Mouse (Mus musculus) limb, embryonic 12.5 days (tissue): ENCODE data around the gene Lsg1. TPM values are rescaled to one million over a fixed set of nuclear protein-coding genes. Genes with fewer than 3 reads are reported as not detected.

ENCODE experiments used
- ATAC-seq: fragments of 200-750 bp; cut with Nextera tagmentation; 2 replicates; pipeline ENCODE4 v1.8.0; 2017; ENCODE audit warnings: low read depth, moderate TSS enrichment; ENCODE audit not compliant: insufficient number of reproducible peaks, insufficient read depth, low FRiP score, low TSS enrichment
- H3K27ac ChIP-seq: fragments of 300-500 bp; sonication (generic); 2 replicates; pipeline ENCODE4 v1.5.1; 2016; ENCODE audit warnings: mild to moderate bottlenecking, moderate library complexity
- H3K27me3 ChIP-seq: fragments of 300-500 bp; sonication (generic); 2 replicates; pipeline ENCODE4 v1.6.1; 2016; ENCODE audit warnings: mild to moderate bottlenecking, moderate library complexity
- H3K36me3 ChIP-seq: fragments of 300-500 bp; sonication (generic); 2 replicates; pipeline ENCODE4 v1.6.1; 2016; ENCODE audit warnings: mild to moderate bottlenecking, moderate library complexity
- H3K4me1 ChIP-seq: fragments of 300-500 bp; sonication (generic); replicated peaks from 2 replicates; pipeline ENCODE4 v1.6.1; 2016
- H3K4me2 ChIP-seq: fragments of 300-500 bp; sonication (generic); 2 replicates; pipeline ENCODE4 v1.6.1; 2016; ENCODE audit warnings: mild to moderate bottlenecking, moderate library complexity
- H3K4me3 ChIP-seq: fragments of 300-500 bp; sonication (generic); replicated peaks from 2 replicates; pipeline ENCODE4 v1.5.1; 2016; ENCODE audit warnings: mild to moderate bottlenecking
- H3K9ac ChIP-seq: fragments of 300-500 bp; sonication (generic); replicated peaks from 2 replicates; pipeline ENCODE4 v1.6.1; 2016; ENCODE audit warnings: mild to moderate bottlenecking, moderate library complexity
- H3K9me3 ChIP-seq: fragments of 300-500 bp; sonication (generic); 2 replicates; pipeline ENCODE4 v1.6.1; 2016; ENCODE audit warnings: mild to moderate bottlenecking, moderate library complexity
- WGBS: fragments of 180-500 bp; shearing (Covaris S2); methylation state at CpG from one replicate; pipeline ENCODE4 v1.1.7; 2016; 5-methylcytosine and 5-hydroxymethylcytosine counted together
- polyA plus RNA-seq: library from polyadenylated mRNA; unstranded; fragments of >200 nt; fragmentation: Nextera tagmentation; extraction: Ambion mirVana; gene quantifications from 2 replicates; pipeline ENCODE4 v1.2.1, GENCODE M21; 2016

Lsg1 gene
- 77.4 and 82.8 TPM in 2 replicates for polyA plus RNA-seq

DNA sequence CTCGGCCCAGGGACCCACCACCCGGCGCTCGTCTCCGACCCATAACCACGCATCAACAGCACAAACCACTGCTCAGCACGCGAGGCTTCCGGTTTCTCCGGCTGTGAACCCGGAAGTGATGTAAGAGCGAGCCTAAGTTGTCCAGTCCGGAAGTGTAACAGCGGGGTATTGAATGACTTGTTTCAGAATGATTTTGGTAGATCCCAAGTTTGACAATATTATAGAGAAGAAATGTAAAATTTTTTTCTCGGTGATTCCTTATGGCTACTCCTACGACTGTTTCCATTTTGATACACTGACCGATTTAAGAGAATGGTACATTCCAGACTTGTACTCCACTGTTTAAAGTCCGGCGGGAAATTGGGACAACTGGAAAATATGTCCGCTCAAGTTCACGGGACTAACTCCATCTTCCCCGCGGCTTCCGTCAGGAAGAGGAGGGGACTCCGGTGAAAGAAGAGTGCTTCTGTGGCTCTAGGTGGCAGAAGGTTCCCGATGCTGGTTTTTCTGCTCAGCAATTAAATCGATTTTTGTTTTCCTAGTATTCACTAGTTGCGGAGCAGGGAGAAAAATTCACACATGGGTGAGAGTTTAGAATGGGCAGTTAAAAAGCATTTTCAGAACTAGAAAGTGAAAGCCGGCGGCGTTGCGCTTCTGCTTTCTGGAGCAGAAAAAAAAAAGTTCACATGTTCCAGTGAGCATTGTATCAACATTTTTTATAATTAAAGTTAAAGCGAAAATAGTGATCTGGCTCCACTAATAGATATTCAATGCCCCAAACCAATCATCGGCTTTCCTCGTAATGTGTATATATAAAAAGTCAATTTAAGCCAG lies at the start of gene Lsg1:
TSS of gene Lsg1 (minus strand) at position 99 of the 834 bp plus-strand sequence.
- H3K27me3 ChIP-seq: 0 out of 2 replicates have a peak, but pooled peaks cover 5% of the 10 kb centered on the region
- peak; percentile 92 for ATAC-seq
- H3K36me3 ChIP-seq: peaks cover 30% of the 10 kb centered on the region
- 3% methylated on average over 35 of the region's 35 CpGs for WGBS
- H3K4me3 ChIP-seq: peak within 1 kb of the TSS; percentile 82
- no peaks in the 10 kb centered on the region for H3K9me3 ChIP-seq
- H3K4me2 ChIP-seq: peak within 1 kb of the TSS; percentile 85
- H3K4me1 ChIP-seq: peaks cover 6% of the 10 kb centered on the region
- peak within 1 kb of the TSS; percentile 79 for H3K9ac ChIP-seq
- H3K27ac ChIP-seq: no peak within 1 kb of the TSS

DNA sequence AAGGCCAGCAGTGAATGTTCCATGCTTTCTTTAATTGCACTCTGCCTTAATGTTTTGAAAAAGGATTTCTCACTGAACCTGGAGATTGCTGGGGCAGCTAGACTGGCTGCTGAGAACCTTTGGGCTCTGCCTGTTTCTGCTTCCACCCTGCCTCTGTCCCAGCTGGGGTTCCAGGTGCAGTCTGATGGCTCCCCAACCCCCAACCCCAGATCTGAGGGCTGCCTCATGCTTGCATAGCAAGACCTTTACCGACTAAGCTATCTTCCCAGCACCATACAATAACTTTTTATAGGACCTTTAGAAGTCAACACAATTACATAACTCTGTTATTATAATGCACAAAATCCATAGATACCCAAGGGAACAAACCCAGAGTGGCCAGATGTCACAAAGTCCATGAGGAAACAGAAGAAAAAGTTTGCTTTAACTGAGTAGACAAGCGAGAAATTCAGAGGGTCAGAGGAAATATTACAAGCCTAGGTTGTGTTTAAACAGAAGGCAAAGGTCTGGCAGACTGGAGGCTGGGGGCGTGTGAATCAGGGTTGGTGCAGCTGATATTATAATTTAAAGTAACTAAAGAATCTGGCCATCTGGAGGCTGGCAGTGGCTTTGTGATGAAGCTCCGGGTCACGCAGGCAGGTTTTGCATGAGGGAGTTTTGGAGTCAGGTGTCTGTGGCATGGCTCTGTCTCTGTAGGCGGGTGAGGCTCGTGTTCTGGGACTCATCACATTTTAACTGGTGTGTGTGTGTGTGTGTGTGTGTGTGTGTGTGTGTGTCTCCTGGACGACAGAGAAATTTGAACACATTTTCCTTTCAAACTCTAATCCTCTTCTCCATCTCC lies 46.7 kb upstream of the Lsg1 start:
- H3K36me3 ChIP-seq: no peaks in the 10 kb centered on the region
- WGBS: 48% methylated on average over 8 of the region's 8 CpGs
- no peak for ATAC-seq
- H3K9ac ChIP-seq: no peak overlapping the region
- H3K27ac ChIP-seq: no peak overlapping the region
- H3K9me3 ChIP-seq: no peaks in the 10 kb centered on the region
- no peak overlapping the region for H3K4me2 ChIP-seq
- H3K27me3 ChIP-seq: no peaks in the 10 kb centered on the region
- peaks cover 8% of the 10 kb centered on the region; the same call in 1 of the 2 replicates for H3K4me1 ChIP-seq
- no peak overlapping the region for H3K4me3 ChIP-seq

DNA sequence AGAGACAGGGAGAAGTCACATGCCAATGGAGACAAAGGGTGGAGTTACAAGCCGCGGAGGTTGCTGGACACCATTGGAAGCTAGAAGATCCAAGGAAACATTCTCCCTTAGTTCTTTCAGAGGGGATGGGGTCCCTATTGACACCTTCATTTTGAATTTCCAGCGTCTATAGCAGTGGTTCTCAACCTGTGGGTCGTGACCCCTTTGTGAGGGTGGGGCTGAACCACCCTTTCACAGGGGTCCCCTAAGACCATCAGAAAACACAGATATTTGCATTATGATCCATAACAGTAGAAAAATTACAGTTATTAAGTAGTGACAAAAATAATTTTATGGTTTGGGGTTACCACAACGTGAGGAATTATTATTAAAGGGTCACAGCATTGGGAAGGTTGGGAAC lies 42.1 kb upstream of the Lsg1 start:
- Histone ChIP-seq H3K4me3 (no peak overlapping the region), H3K4me1 (peaks cover 8% of the 10 kb centered on the region; the same call in 1 of the 2 replicates), H3K27me3 (peaks cover 3% of the 10 kb centered on the region; the same call in 1 of the 2 replicates), H3K27ac (no peak overlapping the region), H3K9me3 (no peaks in the 10 kb centered on the region), H3K4me2 (no peak overlapping the region), H3K36me3 (no peaks in the 10 kb centered on the region), H3K9ac (no peak overlapping the region)
- no peak for ATAC-seq
- 91% methylated on average over 5 of the region's 5 CpGs for WGBS

DNA sequence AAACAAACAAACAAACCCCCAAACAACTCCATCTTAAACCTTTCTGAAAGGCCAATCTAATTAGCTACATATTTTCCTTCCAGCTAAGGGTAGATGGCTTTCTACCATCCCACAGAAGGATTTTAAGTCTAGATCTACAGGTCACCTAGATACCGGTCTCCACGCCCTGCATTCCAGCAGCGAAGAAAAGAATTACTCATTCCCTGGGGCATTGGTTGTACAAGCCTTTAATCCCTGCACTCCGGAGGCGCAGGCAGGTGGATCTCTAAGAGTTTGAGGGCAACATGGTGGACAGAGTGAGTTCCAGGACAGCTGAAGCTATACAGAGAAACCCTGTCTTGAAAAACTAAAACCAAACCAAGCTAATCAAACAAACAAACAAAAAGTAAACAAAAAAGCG lies 41.0 kb upstream of the Lsg1 start:
- Histone ChIP-seq H3K4me1 (no peaks in the 10 kb centered on the region), H3K36me3 (no peaks in the 10 kb centered on the region), H3K9ac (no peak overlapping the region), H3K4me2 (no peak overlapping the region), H3K9me3 (no peaks in the 10 kb centered on the region), H3K4me3 (no peak overlapping the region), H3K27ac (no peak overlapping the region), H3K27me3 (peaks cover 3% of the 10 kb centered on the region; the same call in 1 of the 2 replicates)
- ATAC-seq: no peak
- 60% methylated on average over 6 of the region's 6 CpGs for WGBS

DNA sequence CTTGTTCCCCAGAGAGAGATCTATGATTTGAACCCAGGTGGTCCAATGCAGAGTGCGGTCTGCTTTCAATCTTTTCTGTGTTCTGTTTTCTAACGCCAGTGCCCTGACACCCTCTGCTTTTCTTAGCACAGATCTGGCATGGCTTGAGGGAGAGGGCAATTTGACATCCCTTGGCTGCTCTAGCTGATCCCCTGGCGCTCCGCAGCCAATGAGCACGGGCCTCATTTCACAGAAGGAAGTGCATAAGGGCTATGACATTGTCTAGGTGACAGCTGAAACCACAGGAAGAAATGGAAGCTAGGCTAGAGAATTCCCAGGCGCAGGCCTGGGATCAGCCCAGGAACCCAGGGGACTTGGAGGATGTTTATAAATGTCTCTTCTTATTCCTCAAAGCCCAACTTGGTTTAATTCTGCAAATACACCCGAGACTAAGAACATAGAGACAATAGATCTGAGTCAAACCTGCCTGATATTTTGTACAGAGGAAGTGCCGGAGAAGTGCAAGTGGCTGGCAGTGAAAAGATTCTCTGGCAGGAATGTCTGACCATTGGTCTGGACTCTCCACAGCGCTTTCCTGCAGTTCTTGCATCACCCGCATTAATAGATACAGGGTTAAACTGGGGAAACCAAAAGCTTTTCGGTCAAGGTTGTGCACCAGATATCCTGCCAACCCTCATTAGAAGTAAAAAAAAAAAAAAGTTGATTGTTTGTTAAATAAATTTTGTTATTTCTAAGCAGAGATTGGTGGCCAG lies 40.4 kb upstream of the Lsg1 start:
- Histone ChIP-seq H3K4me3 (no peak overlapping the region), H3K27me3 (peaks cover 3% of the 10 kb centered on the region; the same call in 1 of the 2 replicates), H3K27ac (no peak overlapping the region), H3K9ac (no peak overlapping the region), H3K9me3 (no peaks in the 10 kb centered on the region), H3K4me1 (no peaks in the 10 kb centered on the region), H3K4me2 (no peak overlapping the region), H3K36me3 (no peaks in the 10 kb centered on the region)
- 72% methylated on average over 11 of the region's 11 CpGs for WGBS
- ATAC-seq: no peak

DNA sequence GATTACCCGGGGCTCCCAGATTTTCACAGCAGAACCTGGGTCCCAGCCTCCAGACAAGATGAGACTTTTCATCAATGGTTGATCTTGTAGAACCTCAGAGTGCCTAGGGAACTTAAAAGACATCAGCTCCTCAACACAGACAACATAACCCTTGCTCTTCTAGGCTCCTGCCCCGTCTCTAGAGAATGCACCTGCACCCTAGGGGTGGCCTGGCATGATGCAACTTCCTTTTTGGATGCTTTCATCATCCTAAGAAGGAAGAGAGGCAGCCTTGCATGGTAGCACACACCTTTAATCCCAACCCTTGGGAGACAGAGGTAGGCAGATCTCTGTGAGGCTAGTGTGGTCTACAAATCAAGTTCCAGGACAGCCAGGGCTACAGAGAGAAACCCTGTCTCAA lies 37.2 kb upstream of the Lsg1 start:
- no peak overlapping the region for H3K9ac ChIP-seq
- no peaks in the 10 kb centered on the region for H3K4me1 ChIP-seq
- H3K36me3 ChIP-seq: no peaks in the 10 kb centered on the region
- H3K27me3 ChIP-seq: peaks cover 3% of the 10 kb centered on the region; the same call in 1 of the 2 replicates
- no peaks in the 10 kb centered on the region for H3K9me3 ChIP-seq
- WGBS: 75% methylated on average over 2 of the region's 2 CpGs
- no peak overlapping the region for H3K4me2 ChIP-seq
- no peak overlapping the region for H3K27ac ChIP-seq
- H3K4me3 ChIP-seq: no peak overlapping the region
- ATAC-seq: no peak

DNA sequence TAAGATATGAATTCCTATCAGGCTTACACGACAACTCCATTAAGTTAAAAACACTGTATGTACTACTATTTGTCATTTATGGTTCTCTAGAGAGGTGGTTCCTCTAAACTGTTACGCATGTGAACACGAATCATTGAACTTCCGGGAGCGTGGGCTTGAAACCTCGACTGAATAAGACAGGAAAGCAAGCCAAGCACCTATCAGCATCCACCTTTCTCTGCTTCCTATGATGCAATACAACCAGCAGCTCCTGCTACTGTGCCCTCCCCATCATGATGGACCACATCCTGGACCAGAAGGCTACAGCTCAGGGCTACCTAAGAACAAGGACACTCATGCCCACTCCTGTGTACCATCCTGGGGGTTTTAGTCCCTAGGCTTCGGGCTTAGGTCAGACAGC lies 36.3 kb upstream of the Lsg1 start:
- no peak overlapping the region for H3K4me3 ChIP-seq

DNA sequence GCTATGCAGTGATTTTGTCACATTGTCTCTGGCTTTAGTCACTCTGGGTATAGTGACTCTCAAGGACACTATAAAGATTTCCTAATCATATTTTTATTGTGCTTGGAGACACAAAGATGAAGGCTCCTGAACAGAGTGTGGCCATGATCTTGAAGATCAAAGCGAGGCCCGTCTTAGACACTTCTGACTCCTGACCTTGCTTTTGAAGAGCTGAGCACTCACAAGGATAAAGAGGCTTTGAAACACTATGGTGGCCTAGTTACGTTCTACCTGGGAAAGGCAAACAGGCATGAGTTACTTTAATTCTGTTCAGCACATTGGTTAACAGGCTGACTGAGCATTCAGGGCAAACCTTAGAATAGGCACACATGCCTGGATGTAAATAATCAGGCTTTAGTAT lies 28.9 kb upstream of the Lsg1 start:
- Histone ChIP-seq H3K4me1 (peaks cover 8% of the 10 kb centered on the region), H3K36me3 (no peaks in the 10 kb centered on the region), H3K4me3 (no peak overlapping the region), H3K4me2 (no peak overlapping the region), H3K9me3 (no peaks in the 10 kb centered on the region), H3K27me3 (peaks cover 4% of the 10 kb centered on the region; the same call in 1 of the 2 replicates), H3K9ac (no peak overlapping the region), H3K27ac (no peak overlapping the region)
- no peak for ATAC-seq
- 70% methylated on average over 3 of the region's 3 CpGs for WGBS

More for the DNA sequence above, 36.3 kb upstream of the Lsg1 start:
- WGBS: 82% methylated on average over 7 of the region's 7 CpGs
- H3K9ac ChIP-seq: no peak overlapping the region
- peaks cover 3% of the 10 kb centered on the region; the same call in 1 of the 2 replicates for H3K27me3 ChIP-seq
- H3K4me2 ChIP-seq: no peak overlapping the region
- H3K27ac ChIP-seq: no peak overlapping the region
- no peaks in the 10 kb centered on the region for H3K9me3 ChIP-seq
- H3K36me3 ChIP-seq: no peaks in the 10 kb centered on the region
- no peaks in the 10 kb centered on the region for H3K4me1 ChIP-seq
- ATAC-seq: no peak

DNA sequence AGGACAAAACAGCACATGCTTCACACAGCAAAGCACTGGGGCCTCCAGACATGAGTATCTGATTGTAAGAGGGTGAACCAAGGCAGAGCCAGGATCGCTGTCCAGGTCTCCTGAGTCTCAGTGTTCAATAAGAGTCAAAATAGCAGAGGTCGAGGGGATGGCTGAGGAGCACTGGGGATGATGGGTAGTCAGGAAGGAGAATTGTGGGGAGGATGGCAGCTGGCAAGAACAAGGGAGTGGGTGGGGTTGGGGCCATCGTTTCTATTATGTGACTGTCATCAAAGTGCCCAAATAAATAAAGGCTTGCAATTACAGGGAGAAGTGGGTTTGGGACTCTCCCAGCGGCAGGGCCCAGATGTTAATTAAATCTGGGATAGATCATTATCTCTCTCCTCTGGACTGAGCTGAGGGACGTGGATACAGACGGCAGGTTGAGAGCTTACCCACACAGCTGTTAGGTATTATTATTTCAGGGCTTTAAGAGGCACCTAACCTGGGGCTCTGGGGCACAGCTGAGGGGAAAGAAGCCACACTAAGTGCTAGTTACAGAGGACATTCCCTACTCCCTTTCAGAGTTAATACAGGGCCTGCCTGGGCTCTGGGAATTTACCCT lies 27.4 kb upstream of the Lsg1 start:
- Histone ChIP-seq H3K36me3 (no peaks in the 10 kb centered on the region), H3K4me2 (no peak overlapping the region), H3K27ac (no peak overlapping the region), H3K9ac (no peak overlapping the region), H3K4me3 (no peak overlapping the region), H3K4me1 (peaks cover 8% of the 10 kb centered on the region), H3K27me3 (peaks cover 4% of the 10 kb centered on the region; the same call in 1 of the 2 replicates), H3K9me3 (no peaks in the 10 kb centered on the region)
- WGBS: 22% methylated on average over 6 of the region's 6 CpGs
- ATAC-seq: no peak

DNA sequence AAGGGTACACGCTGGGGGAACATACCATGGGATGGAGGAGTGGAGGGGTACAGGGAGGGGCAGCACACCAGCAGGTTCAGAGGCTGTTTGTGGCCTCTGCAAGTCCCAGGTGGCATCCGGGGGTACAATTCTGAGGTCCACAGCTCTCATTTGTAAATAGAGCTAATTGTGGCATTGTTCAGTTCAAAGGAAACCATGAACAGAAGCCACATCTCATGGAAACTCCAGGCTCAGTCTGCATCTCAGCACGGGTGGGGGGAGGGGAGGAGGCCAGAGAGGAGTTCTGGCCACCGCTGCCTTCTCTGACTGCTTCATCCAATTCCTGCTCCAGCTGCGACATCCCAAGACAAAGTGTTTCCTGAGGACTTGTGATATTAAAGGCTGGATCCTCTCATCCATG lies 26.7 kb upstream of the Lsg1 start:
- ATAC-seq: no peak
- Histone ChIP-seq H3K4me2 (no peak overlapping the region), H3K27me3 (peaks cover 4% of the 10 kb centered on the region; the same call in 1 of the 2 replicates), H3K9me3 (no peaks in the 10 kb centered on the region), H3K27ac (no peak overlapping the region), H3K4me3 (no peak overlapping the region), H3K9ac (no peak overlapping the region), H3K4me1 (peaks cover 8% of the 10 kb centered on the region), H3K36me3 (no peaks in the 10 kb centered on the region)
- 27% methylated on average over 5 of the region's 5 CpGs for WGBS
